Mouse (Mus musculus) gastrocnemius, adult 8-10 months (tissue): ENCODE results near the gene Usp48. TPM values are rescaled to one million over a fixed set of nuclear protein-coding genes. Genes with fewer than 3 reads are reported as not detected.

ENCODE experiments used
- DNase-seq, 2 experiments: peaks; one replicate each; pipeline ENCODE4 v3.0.0; 2022; ENCODE audit warnings: low spot score in 2 of 2
- total RNA-seq, 4 experiments: library from RNA; stranded (reverse); gene quantifications; 2 replicates each; pipeline ENCODE4 v1.2.4; 2022

Usp48 gene
- total RNA-seq, 4 experiments from 2014 or later: 23.5 to 28.6 (median 24.9) TPM

DNA sequence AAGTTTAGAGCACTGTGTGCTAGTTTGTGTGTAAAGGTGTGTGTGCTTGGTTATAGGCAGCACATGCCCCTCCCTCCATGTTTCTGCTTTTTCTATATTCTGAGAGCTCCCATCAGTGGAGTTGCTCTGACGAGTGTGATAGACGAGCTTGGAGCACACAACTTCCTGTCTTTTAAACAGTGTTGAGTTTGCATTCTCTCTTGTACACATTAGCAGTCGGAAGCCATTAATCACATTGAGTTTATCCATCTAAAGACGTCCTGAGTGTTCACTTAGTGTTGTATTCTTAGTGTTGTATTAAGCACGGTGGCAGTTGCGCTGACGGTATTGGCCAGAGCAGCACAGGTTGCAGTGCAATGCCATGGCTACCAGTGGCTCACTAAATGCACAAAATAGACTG, 15.7 kb downstream of the Usp48 start:
- DNase-seq: no peak

DNA sequence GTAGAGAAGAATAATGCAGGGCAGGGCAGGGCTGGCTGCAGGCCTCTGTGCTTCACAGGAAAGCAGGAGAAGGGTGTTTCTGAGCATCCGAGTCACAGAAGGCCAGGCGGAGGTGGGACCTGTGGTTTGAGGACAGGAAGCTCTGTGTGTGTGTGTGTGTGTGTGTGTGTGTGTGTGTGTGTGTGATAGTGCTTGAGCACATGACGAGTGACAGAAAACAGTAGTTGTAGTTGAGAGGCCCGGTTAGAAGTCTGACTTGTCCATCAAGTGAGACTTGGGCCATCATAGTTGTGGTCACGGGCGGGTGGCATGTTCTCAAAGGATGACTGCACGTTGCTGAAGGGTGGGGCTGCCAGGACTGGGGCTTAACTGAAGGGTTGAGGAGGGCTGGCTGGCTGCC, 16.1 kb downstream of the Usp48 start:
- DNase-seq: no peak

DNA sequence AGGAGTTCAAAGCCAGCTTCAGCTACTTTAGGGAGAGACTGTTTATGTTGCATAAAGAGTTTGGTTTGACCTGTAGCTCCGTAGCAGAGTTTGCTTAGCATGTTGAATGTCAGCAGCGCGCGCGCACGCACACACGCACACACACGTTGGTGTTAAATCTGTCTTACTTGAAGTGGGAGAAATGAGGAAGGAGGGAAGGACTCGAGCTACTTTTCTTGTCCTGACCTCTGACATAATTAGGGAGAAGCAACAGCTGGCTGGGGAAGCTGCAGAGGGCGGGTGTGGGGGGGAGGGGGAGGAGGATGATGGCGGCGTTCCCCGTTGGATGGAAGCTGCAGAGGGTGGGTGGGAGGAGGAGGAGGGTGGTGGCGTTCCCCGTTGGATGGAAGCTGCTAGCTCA, 16.7 kb downstream of the Usp48 start:
- DNase-seq: no peak

DNA sequence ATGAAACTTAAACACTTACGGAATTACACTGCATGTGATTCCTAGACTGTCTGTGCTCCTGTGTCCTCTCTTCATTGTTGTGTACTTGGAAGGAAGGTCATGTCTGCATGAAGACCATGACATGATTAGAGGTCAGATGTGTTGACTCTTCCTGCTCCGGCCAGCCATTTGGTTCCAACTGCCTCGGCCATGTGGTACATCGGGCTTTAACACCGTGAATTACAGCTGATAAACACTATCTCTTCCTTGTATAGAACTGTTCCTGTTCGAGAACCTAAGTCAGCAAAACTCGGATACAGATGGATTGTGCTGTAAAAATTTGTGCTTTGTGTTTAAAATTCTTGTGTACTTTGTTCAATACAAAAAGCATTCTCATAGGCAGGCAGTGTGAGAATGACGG, 29.3 kb downstream of the Usp48 start:
- DNase-seq: no peak

DNA sequence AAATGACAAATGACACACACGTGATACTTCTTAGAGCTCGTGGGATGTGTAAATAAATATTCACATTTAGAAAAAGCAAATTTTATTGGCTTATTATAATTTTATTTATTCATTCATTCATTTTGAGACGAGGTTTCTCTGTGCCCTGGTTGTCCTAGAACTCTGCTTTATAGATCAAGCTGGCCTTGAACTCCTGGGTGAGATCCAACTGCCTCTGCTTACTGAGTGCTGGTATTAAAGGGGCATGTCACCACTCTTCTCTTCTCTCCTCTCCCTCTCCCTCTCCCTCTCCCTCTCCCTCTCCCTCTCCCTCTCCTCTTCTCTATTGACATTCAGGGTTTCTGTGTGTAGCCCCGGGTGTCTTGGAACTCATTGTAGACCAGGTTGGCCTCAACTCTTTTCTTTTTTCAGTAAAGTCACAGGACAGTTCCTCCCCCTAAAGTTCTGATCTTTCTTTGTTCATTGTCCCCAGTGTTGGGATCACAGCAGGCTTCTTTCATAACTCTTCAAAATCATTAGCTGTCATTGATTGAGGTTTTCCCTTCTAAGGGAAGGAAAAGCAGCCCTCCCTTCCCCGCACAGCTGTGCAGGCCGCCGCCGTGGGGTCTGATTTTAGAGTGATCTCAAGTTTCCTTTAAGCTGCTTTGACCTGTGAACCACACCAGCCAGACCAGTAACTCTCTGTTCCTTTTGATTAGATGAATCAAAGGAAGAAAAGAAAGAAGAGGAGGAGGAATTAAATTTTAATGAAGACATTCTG, 34.1 kb downstream of the Usp48 start:
- DNase-seq: no peak

DNA sequence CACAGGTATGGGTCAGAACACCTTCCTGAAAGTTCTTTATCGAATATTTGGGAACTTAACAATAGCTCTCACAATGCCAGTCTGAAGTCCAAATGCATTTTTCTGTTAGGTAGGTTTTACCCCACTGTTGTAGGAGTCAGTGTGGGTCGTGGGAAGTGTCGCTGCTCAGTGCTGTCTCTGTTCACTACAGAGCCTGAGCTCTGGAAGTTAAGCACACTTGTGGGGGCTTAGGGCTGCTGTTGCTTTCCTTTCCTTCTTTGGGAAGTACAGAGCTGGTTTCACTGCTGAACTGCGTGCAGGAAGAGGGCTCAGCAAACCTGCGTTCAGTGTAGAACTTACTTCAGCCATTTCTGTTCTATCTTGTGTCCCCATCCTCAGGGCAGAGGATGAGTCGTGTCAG, 34.8 kb downstream of the Usp48 start:
- DNase-seq: no peak

DNA sequence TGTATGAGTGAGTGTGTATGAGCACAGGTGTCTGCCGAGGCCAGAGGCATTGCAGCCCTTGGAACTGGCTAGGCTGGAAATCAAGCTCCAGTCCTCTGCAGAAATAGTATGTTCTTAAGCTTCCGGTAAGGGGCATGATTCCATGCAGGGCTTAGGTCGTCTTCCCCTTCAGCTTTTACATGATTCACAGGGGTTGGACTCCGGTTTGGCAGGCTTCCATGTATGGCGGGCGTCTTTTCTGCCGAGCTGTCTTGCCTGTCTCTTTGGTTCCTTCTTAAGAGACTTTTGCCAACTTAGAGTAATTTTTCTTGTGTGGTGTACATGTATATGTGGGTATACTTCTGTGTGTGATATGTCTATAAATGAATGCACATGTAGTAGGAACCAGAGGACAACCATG, 35.8 kb downstream of the Usp48 start:
- no peak for DNase-seq

DNA sequence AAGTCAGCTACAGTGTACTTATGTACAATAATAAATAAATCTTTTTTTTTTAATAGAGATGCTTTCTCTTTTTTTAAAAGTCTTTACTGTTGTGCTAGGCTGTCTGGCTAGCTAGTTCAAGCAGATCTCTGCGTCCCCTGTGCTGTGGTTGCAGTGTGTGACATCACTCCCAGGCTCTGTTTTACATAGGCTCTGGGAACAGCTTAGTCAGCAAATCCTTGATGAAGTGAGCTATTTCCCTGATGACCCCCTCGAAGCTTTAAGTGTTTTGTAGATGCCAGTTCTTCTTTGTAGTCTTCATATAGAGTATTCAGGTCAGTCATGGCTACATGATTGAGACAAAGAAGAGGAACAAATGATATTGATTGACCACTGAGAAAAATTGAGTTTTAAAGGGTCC, 36.6 kb downstream of the Usp48 start:
- no peak for DNase-seq

DNA sequence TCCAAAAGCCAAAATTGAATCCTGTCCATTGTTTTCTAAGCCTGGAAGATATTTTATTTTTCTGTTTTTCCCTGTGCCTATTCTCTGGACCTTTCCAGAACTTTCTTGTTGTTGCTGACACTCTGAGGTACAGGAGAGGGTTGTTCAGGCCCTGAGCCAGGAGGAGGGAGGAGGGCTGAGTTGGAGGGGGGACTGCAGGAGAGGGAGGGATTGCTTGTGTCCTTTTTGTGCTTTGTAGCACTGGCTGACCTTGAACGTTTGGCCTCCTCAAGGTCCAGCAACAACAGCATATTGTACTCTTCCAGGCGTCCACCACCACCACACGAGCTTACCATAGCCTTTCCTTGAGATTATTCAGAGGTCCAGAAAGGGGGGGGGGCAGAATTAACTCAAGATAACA, 38.0 kb downstream of the Usp48 start:
- no peak for DNase-seq

DNA sequence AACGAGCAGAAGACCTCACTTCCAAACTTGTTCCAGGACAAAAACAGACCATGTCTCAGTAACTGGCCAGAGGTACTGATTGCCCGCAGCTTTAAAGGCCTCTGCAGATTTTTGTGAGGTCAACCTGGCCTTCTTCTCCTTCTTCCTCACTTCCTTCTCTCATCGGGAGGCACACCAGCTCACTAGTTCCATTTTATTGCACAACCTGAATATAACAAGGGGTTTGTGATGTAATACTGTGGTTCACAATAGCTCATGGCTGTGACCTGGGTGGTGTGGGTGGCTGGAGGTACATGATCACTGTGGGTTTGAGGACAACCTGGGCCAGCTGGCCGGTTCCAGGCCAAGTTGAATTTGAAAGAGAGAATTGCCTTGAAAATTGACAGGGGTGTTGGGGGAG, 39.8 kb downstream of the Usp48 start:
- DNase-seq: no peak

DNA sequence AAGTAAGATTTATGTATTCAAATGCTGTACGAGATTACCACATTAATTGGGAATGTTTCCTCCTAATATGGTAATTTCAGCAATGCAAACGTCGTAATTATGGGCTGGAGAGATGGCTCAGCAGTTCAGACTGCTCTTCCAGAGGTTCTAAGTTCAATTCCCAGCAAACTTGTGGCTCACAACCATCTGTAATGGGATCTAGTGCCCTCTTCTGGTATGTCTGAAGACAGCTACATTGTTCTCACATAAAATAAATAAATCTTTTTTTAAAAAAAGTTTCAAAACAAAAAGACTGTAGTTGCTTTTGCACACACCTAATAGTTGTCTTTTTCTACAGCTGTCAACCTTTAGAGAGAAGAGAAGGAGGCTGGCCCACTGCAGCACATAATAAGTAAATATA, 43.0 kb downstream of the Usp48 start:
- DNase-seq: no peak

DNA sequence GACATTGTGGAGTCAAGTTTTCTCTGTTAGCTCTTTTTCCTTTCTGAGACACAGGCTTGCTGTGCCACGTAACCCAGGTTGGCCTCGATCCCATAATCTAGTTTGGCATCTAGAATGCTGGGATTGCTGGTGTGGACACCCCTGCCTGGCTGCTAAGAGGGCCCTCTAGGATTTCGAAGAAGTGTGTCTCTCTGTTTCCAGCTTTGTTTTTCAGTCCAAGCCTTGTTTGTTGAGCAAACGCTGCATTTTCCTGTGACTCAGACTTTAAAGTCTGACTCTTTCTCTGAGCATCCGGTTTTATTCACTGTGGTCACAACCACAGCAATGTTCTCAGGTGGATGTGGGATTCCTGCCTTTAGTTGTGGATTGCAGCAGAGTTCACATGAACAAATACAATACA, 48.0 kb downstream of the Usp48 start:
- no peak for DNase-seq

DNA sequence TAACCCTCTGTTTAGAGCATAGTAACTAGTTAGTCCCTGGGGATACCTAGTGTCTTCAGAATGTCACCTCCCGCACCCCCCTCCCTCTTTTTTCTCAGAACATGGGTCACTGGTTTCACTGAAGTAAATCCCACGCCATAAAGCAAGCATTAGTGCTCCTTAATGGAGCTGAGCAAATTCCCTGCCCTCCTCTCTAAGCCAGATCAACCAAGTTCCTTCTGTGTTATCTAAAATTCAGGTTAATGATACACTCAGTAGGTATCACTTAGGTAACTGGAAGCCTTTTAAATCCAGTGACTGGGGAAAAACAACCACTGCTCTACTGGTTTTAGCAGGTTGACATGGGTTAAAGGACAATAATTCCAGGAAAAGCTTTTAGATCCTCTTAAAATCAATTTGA, 48.5 kb downstream of the Usp48 start:
- DNase-seq: no peak

DNA sequence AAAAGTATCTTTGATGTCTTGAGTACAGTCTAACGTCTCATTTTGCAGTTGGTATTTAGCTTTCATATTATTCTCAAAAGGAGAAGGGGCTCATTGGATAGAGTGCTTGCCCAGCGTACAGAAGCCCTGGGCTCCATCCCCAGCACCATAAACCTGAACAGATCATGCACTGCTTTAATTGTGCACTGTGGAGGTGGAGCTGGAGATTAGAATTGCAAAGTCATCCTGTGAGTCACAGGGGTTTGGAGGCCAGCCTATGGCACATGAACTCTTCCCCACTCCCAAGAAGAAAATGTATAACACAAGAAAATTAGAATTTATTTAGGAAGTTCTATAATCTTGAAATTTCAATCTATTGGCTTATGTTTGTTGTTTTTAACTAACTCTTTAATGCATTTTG, 49.9 kb downstream of the Usp48 start:
- DNase-seq: no peak

DNA sequence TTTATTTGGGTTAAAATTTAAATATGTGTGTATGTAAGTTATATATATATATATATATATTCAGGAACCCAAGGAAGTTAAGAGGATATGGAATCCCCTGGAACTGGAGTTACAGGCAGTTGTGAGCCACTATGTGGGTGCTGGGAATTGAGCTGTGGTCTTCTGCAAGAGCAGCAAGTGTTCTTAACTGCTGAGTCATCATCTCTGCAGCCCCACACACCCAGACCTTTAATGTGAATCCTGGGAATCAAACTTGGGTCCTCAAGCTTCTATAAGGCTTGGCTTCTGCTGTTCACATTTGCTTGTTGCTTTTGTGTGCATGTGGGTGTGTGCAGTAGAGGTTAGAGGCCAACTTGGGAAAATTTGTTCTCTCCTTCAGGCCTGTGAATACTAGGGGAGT, 52.7 kb downstream of the Usp48 start:
- no peak for DNase-seq

DNA sequence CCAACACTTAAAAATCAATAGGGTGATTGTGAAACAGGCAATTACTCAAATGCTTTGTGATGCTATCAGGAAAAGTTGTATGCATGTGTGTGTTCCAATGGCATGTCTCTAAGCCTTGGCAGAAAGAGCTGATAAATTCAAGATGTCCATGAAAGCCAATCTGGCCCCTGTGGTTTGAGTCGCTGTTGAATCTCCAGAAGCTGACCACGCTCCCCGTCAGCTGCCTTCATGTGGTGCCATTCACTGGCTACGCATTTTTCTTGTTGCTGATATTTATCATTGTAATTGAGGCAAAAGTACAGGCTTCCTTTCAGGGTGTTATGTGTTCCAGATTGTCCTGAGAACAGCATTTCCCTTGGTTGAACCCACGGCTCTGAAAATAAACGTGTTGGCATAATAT, 54.1 kb downstream of the Usp48 start:
- no peak for DNase-seq

DNA sequence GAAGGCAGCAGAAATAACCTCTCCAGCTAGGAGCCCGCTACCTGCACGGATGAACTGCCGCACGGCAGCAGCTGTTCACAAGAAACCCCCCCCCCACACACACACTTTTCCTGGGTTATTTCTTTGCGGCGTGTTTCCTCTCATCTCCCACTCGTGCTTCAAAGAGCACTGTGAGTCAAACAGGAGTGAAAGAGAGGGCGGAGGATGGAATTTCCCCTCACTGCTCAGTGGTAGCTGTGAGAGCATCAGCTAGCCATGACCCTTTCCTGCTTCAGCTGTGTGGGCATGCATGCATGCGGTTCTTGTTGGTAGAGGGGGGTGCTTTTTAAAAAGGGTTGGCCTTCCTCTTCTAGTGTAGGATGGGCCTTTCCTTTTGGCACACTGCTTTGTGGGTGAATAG, 54.7 kb downstream of the Usp48 start:
- DNase-seq: no peak

DNA sequence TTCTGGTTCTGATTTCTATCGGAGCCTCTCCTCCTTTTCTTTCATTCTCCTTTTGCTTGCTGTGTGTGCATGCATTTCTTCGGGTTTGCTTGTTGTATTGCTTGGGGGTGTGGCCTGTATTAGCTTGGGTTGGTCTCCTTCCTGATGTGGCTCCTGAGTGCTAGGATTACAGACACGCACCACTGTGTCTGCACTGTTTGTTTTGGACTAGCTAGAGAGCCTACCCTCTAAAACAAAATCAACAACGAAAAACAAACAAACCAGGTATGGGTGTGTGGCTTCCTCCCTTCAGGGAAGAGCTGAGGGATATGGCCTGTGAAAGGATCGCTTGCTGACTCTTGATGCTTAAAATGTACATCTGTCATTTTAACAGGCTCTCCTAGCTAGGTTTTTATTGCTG, 57.4 kb downstream of the Usp48 start:
- DNase-seq: no peak

DNA sequence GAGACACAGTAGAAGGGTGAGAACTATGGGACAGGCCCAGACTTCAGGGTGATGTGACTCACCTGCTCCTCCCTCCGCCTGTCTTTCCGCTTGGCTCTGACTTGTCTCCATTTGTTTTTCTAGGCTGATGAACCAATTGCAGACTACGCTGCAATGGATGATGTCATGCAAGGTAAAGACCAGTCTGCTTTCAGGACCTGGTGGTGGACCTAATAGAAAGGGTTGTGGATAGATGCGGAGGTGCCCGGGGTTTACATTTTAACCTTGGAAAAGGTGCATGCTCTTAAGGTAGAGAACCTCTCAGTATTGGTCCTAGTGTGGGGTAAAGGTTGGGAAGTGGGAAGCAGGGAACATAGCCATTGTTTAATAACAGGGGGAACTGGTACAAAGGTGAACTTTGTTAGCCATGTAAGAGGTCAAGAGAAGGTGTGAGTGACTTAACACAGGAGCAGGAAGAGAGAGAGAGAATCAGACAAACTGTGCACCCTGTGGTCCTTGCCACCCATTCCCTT, 59.3 kb downstream of the Usp48 start:
- no peak for DNase-seq

DNA sequence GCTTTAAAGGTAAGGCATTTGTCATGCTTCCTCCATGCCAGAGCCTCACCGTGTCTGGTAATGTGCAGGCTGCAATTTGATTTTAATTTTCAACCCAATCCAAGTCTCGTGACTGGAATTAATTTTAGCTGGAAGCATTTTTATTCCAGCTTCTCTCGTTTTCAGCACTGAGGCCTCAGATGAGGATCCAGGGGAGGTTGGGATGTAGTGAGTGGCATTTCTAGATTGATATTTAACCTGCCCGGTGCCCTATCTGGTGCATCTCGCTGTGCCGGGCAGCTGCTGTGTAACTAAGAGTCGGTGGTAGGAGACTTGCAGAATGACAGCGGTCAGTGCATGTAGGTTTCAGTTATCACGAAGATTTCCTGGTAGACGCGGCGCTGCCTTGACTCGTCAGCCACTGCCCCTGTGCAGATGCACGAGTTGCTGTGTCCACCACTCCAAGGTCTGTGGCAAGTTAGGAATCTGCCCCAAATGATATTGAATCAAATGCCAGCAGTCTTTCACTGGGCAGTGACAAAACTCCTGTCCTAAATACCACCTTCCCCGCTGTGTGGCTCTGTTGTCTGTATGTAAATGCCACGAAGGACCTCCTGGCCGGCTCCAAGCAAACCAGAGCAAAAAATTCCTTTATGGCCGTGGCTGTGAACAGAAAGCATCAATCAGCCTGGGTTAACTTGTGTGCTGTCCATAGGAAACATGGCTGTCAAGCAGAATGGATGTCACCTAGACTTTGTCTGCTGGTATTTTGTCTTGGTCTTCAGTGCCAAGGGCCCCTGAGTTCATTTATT, 61.9 kb downstream of the Usp48 start:
- DNase-seq: no peak

DNA sequence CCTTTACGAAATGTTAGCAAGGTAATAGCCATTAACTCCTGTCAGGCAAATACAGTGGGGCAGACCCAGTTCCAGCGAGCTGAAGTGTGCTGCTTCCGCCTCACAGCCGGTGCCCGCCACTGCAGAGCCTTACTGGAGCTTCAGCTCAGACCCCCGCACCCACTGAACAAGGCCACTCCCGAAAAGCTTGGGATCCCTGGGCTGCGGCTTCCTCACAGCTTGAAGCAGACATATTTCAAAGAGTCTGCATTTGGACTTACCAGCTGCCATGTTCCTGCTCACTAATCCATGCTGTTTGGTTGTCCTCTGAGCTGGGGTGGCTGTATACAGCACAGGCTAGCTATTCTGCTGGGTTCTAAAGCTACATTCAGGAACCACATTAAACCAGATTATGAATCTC, 64.1 kb downstream of the Usp48 start:
- DNase-seq: no peak

DNA sequence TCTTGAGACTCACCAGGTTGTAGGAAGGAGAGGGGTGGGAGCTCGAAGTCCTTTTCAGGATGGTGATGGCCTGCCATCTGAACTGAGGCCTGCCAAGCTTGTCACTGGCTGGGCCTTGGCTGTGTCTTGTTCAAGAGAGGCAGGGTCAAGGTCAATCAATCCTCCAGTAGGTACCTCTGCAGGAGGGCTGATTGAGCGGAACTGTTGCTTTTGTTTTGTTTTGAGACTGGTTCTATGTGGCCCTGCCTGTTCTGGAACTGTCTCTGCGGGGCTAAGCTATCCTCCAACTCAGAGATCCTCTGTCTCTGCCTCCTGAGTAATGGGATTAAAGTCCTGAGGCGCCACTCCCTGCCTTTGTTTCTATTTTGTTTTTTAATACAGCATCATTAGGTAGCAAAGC, 66.0 kb downstream of the Usp48 start:
- no peak for DNase-seq
